Mouse (Mus musculus) midbrain, embryonic 11.5 days (tissue): ENCODE measurements around the gene Aamp. TPM values are rescaled to one million over a fixed set of nuclear protein-coding genes. Genes with fewer than 3 reads are reported as not detected.
A peak's percentile ranks its signal among the peaks of the same experiment; 100 is the strongest.

ENCODE experiments used
- ATAC-seq: fragments of 200-750 bp; cut with Nextera tagmentation; 2 replicates; pipeline ENCODE4 v1.8.0; 2017; ENCODE audit warnings: moderate TSS enrichment, moderate library complexity; ENCODE audit not compliant: low FRiP score
- DNase-seq: peaks from one replicate; pipeline ENCODE4 v3.0.0; 2015; ENCODE audit warnings: low spot score; ENCODE audit errors: missing footprints
- H3K27ac ChIP-seq: fragments of 300-500 bp; sonication (generic); 2 replicates; pipeline ENCODE4 v1.5.1; 2014; ENCODE audit warnings: low read depth, low read length
- H3K27me3 ChIP-seq: fragments of 300-500 bp; sonication (generic); 2 replicates; pipeline ENCODE4 v1.6.1; 2014; ENCODE audit warnings: mild to moderate bottlenecking, low read length, moderate library complexity, mixed read lengths; ENCODE audit not compliant: control insufficient read depth, insufficient read depth
- H3K36me3 ChIP-seq: fragments of 300-500 bp; sonication (generic); 2 replicates; pipeline ENCODE4 v1.6.1; 2014; ENCODE audit warnings: mild to moderate bottlenecking, low read length, moderate library complexity, mixed read lengths; ENCODE audit not compliant: control insufficient read depth, insufficient read depth
- H3K4me1 ChIP-seq: fragments of 300-500 bp; sonication (generic); 2 replicates; pipeline ENCODE4 v1.6.1; 2014; ENCODE audit warnings: low read length; ENCODE audit not compliant: control insufficient read depth, insufficient read depth
- H3K4me2 ChIP-seq: fragments of 300-500 bp; sonication (generic); 2 replicates; pipeline ENCODE4 v1.6.1; 2014; ENCODE audit warnings: mild to moderate bottlenecking, moderate library complexity
- H3K4me3 ChIP-seq: fragments of 300-500 bp; sonication (generic); 2 replicates; pipeline ENCODE4 v1.5.1; 2014; ENCODE audit warnings: low read depth, low read length
- H3K9ac ChIP-seq: fragments of 300-500 bp; sonication (generic); 2 replicates; pipeline ENCODE4 v1.6.1; 2014; ENCODE audit warnings: low read length
- H3K9me3 ChIP-seq: fragments of 300-500 bp; sonication (generic); 2 replicates; pipeline ENCODE4 v1.6.1; 2016; ENCODE audit warnings: low read length; ENCODE audit not compliant: control insufficient read depth
- WGBS: fragments of 180-500 bp; shearing (Covaris S2); extraction: QIAGEN DNeasy Blood & Tissue Kit; methylation state at CpG from one replicate; pipeline ENCODE4 v1.1.7; 2014; 5-methylcytosine and 5-hydroxymethylcytosine counted together
- polyA plus RNA-seq: library from polyadenylated mRNA; unstranded; fragments of >200 nt; fragmentation: Nextera tagmentation; extraction: Ambion mirVana; gene quantifications from 2 replicates; pipeline ENCODE4 v1.2.1, GENCODE M21; 2014

The Aamp gene
- polyA plus RNA-seq, 1 experiment from 2014 or later = 186 TPM

DNA sequence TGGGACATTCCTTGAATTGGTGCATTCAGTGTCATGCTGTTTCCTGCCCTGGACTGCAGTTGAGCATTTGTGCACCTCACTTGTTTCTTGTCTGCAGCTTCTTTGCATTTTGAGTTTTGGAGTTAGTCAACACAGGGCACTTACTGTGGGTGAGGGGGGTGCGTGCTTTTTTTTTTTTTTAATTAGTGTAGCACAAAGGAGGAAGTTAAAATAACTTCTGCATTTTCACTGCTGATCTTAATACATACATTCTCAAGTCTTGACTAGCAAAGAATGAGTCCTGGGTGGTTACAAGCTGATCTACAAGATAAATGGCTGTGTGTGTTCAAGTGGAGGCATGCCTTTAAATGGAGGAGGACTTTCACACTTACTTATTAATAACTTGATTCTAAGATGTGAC is 46.4 kb downstream of the Aamp start:
- Histone ChIP-seq H3K9me3 (no peaks in the 10 kb centered on the region), H3K4me2 (peak overlapping the region; percentile 59), H3K27ac (no peak overlapping the region), H3K9ac (peak overlapping the region; percentile 96; the same call in 1 of the 2 replicates), H3K4me3 (peak overlapping the region; percentile 98), H3K4me1 (peaks cover 23% of the 10 kb centered on the region), H3K27me3 (no peaks in the 10 kb centered on the region), H3K36me3 (no peaks in the 10 kb centered on the region)
- DNase-seq = peak; percentile 70
- no peak for ATAC-seq
- WGBS = 84% methylated on average over 1 of the region's 1 CpGs

DNA sequence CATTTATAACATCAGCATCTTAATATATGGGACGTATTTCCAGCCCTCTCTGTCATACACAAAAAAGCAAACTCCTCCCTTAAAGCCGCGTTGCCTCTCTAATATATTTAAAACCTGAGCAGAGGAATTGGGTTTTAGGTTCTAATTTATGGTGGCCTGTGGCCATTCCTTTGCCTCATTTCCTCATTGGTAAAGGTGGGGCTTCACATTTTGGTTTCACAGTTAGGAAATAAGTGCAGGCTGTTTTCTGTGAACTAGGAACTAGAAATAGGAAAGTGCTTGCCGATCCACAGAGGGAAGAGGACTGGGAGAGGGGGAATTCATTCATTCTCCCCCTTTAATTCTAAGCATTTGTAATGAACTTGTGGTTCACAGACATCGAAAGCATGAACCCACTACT is 46.9 kb downstream of the Aamp start:
- no peak overlapping the region for H3K27ac ChIP-seq
- H3K36me3 ChIP-seq = no peaks in the 10 kb centered on the region
- ATAC-seq (no peak), DNase-seq (no peak)
- no peaks in the 10 kb centered on the region for H3K27me3 ChIP-seq
- peaks cover 23% of the 10 kb centered on the region for H3K4me1 ChIP-seq
- H3K9ac ChIP-seq = peak overlapping the region; percentile 96; the same call in 1 of the 2 replicates
- WGBS = 48% methylated on average over 5 of the region's 5 CpGs
- H3K4me3 ChIP-seq = peak overlapping the region; percentile 98
- H3K4me2 ChIP-seq = peak overlapping the region; percentile 59
- H3K9me3 ChIP-seq = no peaks in the 10 kb centered on the region

DNA sequence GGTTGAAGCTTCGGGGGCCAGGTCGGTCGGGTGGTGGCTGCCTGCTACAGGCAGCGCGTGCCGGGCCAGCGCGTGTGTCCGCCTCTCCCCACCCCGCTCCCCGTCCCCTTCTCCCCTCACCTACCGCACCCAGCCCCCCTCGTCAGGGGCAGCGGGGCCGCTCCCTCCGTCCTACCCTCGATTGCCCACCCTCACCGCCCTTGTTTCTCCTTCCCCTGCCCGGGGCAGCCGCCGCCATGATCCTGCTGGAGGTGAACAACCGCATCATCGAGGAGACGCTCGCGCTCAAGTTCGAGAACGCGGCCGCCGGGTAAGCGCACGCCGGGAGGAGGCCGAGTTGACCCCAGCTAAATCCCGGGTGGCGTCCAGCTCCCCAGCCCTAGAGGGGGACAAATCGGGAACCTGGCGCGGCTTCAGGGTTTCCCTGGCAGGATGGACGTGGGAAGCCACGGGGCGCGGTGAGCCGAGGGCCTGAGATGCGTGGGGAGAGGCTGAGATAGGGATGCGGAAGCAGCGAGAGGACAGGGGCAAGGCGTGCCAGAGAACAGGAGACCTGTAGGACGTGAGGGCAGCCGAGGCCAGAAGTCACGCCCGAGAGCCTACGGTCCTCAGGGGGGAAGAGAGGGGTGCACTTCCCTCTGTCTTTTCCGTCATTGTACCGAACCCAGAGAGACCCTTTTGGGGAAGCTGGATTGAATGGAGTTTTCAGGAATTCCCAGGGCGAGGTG is 47.8 kb downstream of the Aamp start:
- peaks cover 23% of the 10 kb centered on the region for H3K4me1 ChIP-seq
- WGBS = under 1% methylated on average over 44 of the region's 57 CpGs
- no peaks in the 10 kb centered on the region for H3K27me3 ChIP-seq
- H3K36me3 ChIP-seq = no peaks in the 10 kb centered on the region
- H3K4me2 ChIP-seq = peak overlapping the region; percentile 59
- peak overlapping the region; percentile 73 for H3K27ac ChIP-seq
- peak overlapping the region; percentile 98 for H3K4me3 ChIP-seq
- DNase-seq = peak; percentile 91
- ATAC-seq = no peak; the same call in 1 of the 2 replicates
- H3K9ac ChIP-seq = peak overlapping the region; percentile 96
- no peaks in the 10 kb centered on the region for H3K9me3 ChIP-seq

DNA sequence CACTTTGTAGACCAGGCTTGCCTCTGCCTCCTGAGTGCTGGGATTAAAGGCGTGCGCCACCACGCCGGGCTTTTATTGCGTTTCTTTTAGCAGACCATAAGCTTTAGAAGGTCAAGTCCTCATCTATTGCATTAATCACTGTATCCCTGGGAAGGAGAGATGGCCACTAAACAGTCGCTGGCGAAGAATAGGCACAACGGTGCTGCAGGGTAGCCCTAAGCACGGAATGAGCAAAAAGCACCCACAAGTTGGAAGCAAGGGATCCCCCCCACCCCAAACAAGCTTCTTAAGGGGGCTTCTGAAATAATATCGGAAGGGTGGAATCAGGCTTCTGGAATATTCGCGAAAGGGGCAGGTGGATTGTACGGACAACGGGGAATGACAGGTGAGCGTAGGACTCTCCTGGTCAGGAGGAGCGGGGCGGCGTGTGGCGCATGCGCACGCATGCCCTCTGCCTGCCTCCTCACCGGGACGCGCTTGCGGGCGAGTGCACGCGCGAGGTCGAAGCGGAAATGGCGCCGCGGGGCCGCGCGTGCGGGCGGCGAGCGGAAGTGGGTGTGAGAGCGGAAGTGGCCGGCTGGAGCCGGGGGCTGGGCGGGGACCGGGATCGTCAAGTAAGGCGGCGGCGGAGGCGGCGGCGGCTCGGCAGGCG is 48.5 kb downstream of the Aamp start, which contains the start of gene Arpc2:
Gene Arpc2 (plus strand): TSS at position 147 of the 652 bp plus-strand sequence.
- H3K4me1 ChIP-seq = peaks cover 23% of the 10 kb centered on the region
- H3K4me2 ChIP-seq = peak within 1 kb of the TSS; percentile 59
- peak within 1 kb of the TSS; percentile 98 for H3K4me3 ChIP-seq
- H3K27ac ChIP-seq = peak within 1 kb of the TSS; percentile 73
- H3K9ac ChIP-seq = peak within 1 kb of the TSS; percentile 96
- H3K9me3 ChIP-seq = no peaks in the 10 kb centered on the region
- WGBS = 1% methylated on average over 40 of the region's 55 CpGs
- peak; percentile 100 for DNase-seq
- H3K36me3 ChIP-seq = no peaks in the 10 kb centered on the region
- no peaks in the 10 kb centered on the region for H3K27me3 ChIP-seq
- peak; percentile 93 for ATAC-seq

DNA sequence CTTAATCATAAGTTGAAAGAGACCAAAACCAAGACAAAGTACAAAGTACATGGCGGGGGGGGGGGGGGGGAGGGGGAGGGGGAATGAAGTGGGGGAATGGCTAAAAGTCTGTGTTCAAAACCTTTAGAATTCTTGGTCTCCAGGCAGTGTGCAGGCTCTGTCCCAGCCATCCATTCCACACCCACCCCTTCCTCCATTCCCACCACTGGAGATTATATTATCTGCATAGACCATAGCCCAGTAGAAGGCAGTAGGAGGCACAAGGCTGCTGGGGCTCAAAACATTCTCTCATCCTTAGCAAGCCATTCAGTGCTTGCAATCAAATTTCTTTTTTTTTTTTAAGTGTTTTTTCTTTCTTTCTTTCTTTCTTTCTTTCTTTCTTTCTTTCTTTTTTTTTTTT is 53.5 kb downstream of the Aamp start:
- no peaks in the 10 kb centered on the region for H3K9me3 ChIP-seq
- no CpG with 5 or more reads among the region's 1 CpGs for WGBS
- no peak overlapping the region for H3K4me3 ChIP-seq
- H3K27ac ChIP-seq = no peak overlapping the region
- ATAC-seq (no peak), DNase-seq (no peak)
- H3K27me3 ChIP-seq = no peaks in the 10 kb centered on the region
- H3K4me1 ChIP-seq = no peaks in the 10 kb centered on the region
- no peak overlapping the region for H3K9ac ChIP-seq
- H3K4me2 ChIP-seq = no peak overlapping the region
- no peaks in the 10 kb centered on the region for H3K36me3 ChIP-seq

DNA sequence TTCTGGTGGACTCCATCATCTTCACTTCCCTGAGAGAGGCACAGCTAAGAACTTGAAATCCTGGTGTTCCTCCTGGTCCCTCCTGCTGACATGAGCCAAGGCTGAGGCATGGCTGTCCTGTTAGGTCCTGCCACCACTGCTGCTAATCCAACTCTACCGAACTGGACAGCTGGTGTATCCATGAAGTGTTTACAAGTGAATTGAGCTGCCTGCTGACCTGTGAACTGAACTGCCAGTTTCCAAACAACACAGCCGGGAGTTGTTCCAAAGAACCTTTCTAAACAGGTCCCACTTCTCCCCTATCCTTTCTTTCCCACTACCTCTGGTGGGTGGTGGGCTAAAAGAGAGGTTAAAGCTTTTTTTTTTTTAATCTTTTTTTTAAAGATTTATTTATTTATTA is 54.6 kb downstream of the Aamp start:
- H3K4me2 ChIP-seq = no peak overlapping the region
- H3K27me3 ChIP-seq = no peaks in the 10 kb centered on the region
- no peaks in the 10 kb centered on the region for H3K4me1 ChIP-seq
- no peak overlapping the region for H3K27ac ChIP-seq
- H3K36me3 ChIP-seq = no peaks in the 10 kb centered on the region
- ATAC-seq (no peak), DNase-seq (peak; percentile 33)
- WGBS = 64% methylated on average over 2 of the region's 2 CpGs
- H3K4me3 ChIP-seq = no peak overlapping the region
- H3K9ac ChIP-seq = no peak overlapping the region
- no peaks in the 10 kb centered on the region for H3K9me3 ChIP-seq

Other genes with a start within 250 kb of the Aamp start
- 6.9 and 9.3 TPM in 2 replicates for gene Tns1, start 160.3 kb downstream of the Aamp start, polyA plus RNA-seq
- 0.22 and 0.25 TPM in 2 replicates for gene Rufy4, start 159.2 kb downstream of the Aamp start, polyA plus RNA-seq
- 0.07 and 0.15 TPM in 2 replicates for gene Cxcr2, start 130.7 kb downstream of the Aamp start, polyA plus RNA-seq
- gene Cxcr1, start 90.1 kb downstream of the Aamp start, polyA plus RNA-seq = not detected in 2 replicates
- gene Arpc2, start 48.7 kb downstream of the Aamp start, polyA plus RNA-seq = 316 and 328 TPM in 2 replicates
- gene Gpbar1, start 6.2 kb downstream of the Aamp start, polyA plus RNA-seq = 0.15 TPM in 1 of 2 replicates, not detected in the other
- 83.9 and 84.6 TPM in 2 replicates for gene Pnkd, start 192 bp upstream of the Aamp start, polyA plus RNA-seq
- 6.4 and 7.0 TPM in 2 replicates for gene Tmbim1, start 20.9 kb upstream of the Aamp start, polyA plus RNA-seq
- 0.05 and 0.22 TPM in 2 replicates for gene Catip, start 77.4 kb upstream of the Aamp start, polyA plus RNA-seq
- gene Slc11a1, start 90.5 kb upstream of the Aamp start, polyA plus RNA-seq = 1.6 and 2.1 TPM in 2 replicates
- gene Ctdsp1, start 106.8 kb upstream of the Aamp start, polyA plus RNA-seq = 33.4 and 37.9 TPM in 2 replicates
- 0.19 and 0.23 TPM in 2 replicates for gene Vil1, start 124.6 kb upstream of the Aamp start, polyA plus RNA-seq
- gene Cnot9, start 221.3 kb upstream of the Aamp start, polyA plus RNA-seq = 100.0 and 107 TPM in 2 replicates